Mouse (Mus musculus) liver, adult 2 months (tissue): ENCODE results near the gene Lmx1a. TPM values are rescaled to one million over a fixed set of nuclear protein-coding genes. Genes with fewer than 3 reads are reported as not detected.
A peak's percentile ranks its signal among the peaks of the same experiment; 100 is the strongest.

ENCODE experiments used
- DNase-seq: peaks from one replicate; pipeline ENCODE4 v3.0.0-alpha.2; 2011; ENCODE audit warnings: low read depth, low spot score; ENCODE audit errors: extremely low read depth
- H3K27ac ChIP-seq: fragments of 200-500 bp; replicated peaks from 2 replicates; pipeline ENCODE4 v1.5.1; 2012; ENCODE audit warnings: low read depth, mild to moderate bottlenecking, control low read depth, inconsistent platforms, low read length; ENCODE audit not compliant: insufficient read depth
- H3K27me3 ChIP-seq: fragments of 200-500 bp; 2 replicates; pipeline ENCODE4 v1.6.1; 2012; ENCODE audit warnings: mild to moderate bottlenecking, moderate library complexity, low read length, inconsistent platforms; ENCODE audit not compliant: control insufficient read depth, insufficient read depth
- H3K36me3 ChIP-seq: fragments of 200-500 bp; 2 replicates; pipeline ENCODE4 v1.6.1; 2012; ENCODE audit warnings: low read length, inconsistent platforms; ENCODE audit not compliant: control insufficient read depth, insufficient read depth
- H3K4me1 ChIP-seq: fragments of 200-500 bp; 2 replicates; pipeline ENCODE4 v1.6.1; 2011; ENCODE audit warnings: low read length; ENCODE audit not compliant: control insufficient read depth, insufficient read depth
- H3K4me3 ChIP-seq: fragments of 200-500 bp; 2 replicates; pipeline ENCODE4 v1.5.1; 2011; ENCODE audit warnings: low read depth, mild to moderate bottlenecking, control low read depth, low read length, moderate library complexity; ENCODE audit not compliant: insufficient read depth
- H3K79me2 ChIP-seq: fragments of 200-500 bp; 2 replicates; pipeline ENCODE4 v1.6.1; 2012; ENCODE audit warnings: inconsistent platforms, mild to moderate bottlenecking, low read length, moderate library complexity; ENCODE audit not compliant: control insufficient read depth, insufficient read depth
- H3K9ac ChIP-seq: fragments of 200-500 bp; 2 replicates; pipeline ENCODE4 v1.6.1; 2012; ENCODE audit warnings: low read depth, mild to moderate bottlenecking, control low read depth, inconsistent platforms, low read length
- CTCF ChIP-seq: fragments of 200-500 bp; IDR thresholded peaks from 2 replicates; pipeline ENCODE4 v1.5.1; 2011; ENCODE audit warnings: low read depth, low read length, control low read depth
- POLR2A ChIP-seq: fragments of 200-500 bp; IDR thresholded peaks from 2 replicates; pipeline ENCODE4 v1.6.1; 2011; ENCODE audit warnings: low read length, control low read depth; ENCODE audit not compliant: insufficient read depth; ENCODE audit errors: extremely low read depth
- WGBS: fragments of 180-500 bp; shearing (Covaris S2); methylation state at CpG from one replicate; pipeline ENCODE4 v1.1.7; 2018; 5-methylcytosine and 5-hydroxymethylcytosine counted together
- polyA plus RNA-seq: library from polyadenylated mRNA; depleted of rRNA; stranded (reverse); fragments of >200 nt; gene quantifications from 2 replicates; pipeline ENCODE4 v1.2.3, GENCODE M21; 2012
- total RNA-seq: library from RNA; depleted of rRNA; stranded (reverse); fragments of >200 nt; gene quantifications from 2 replicates; pipeline ENCODE4 v1.2.3, GENCODE M21; 2014

Gene Lmx1a
- total and polyA plus RNA-seq, 2 experiments = not detected

GRCm38 (mm10) chr1:167688001-167688346 is 1.1 kb upstream of the Lmx1a start:
- 4% methylated on average over 8 of the region's 8 CpGs for WGBS
- Histone ChIP-seq H3K4me3 (no peak overlapping the region), H3K79me2 (no peaks in the 10 kb centered on the region), H3K27me3 (peaks cover 33% of the 10 kb centered on the region), H3K27ac (no peak overlapping the region), H3K4me1 (no peaks in the 10 kb centered on the region), H3K36me3 (no peaks in the 10 kb centered on the region), H3K9ac (no peak overlapping the region)
- TF ChIP-seq CTCF = no peak
- TF ChIP-seq POLR2A = no peak
- DNase-seq = no peak

- Histone ChIP-seq H3K27ac (no peak overlapping the region), H3K9ac (no peak overlapping the region), H3K4me3 (peak overlapping the region; percentile 16; the same call in 1 of the 2 replicates), H3K79me2 (no peaks in the 10 kb centered on the region), H3K27me3 (peaks cover 37% of the 10 kb centered on the region), H3K4me1 (no peaks in the 10 kb centered on the region), H3K36me3 (no peaks in the 10 kb centered on the region)
- 2% methylated on average over 98 of the region's 98 CpGs for WGBS
- TF ChIP-seq POLR2A (no peak), CTCF (no peak)
- no peak for DNase-seq
These were observed 448 bp upstream of the Lmx1a start for GRCm38 (mm10) chr1:167688347-167689231.

- Histone ChIP-seq H3K4me1 (no peaks in the 10 kb centered on the region), H3K27me3 (peaks cover 39% of the 10 kb centered on the region), H3K36me3 (no peaks in the 10 kb centered on the region), H3K4me3 (no peak overlapping the region), H3K27ac (no peak overlapping the region), H3K9ac (no peak overlapping the region), H3K79me2 (no peaks in the 10 kb centered on the region)
- TF ChIP-seq POLR2A (no peak), CTCF (no peak)
- no peak for DNase-seq
- WGBS = 4% methylated on average over 36 of the region's 36 CpGs
These were observed 463 bp downstream of the Lmx1a start for GRCm38 (mm10) chr1:167689262-167690137.

GRCm38 (mm10) chr1:167690138-167690710 is 1.2 kb downstream of the Lmx1a start:
- WGBS = 10% methylated on average over 17 of the region's 17 CpGs
- Histone ChIP-seq H3K4me1 (no peaks in the 10 kb centered on the region), H3K27ac (no peak overlapping the region), H3K27me3 (peaks cover 39% of the 10 kb centered on the region), H3K79me2 (no peaks in the 10 kb centered on the region), H3K36me3 (no peaks in the 10 kb centered on the region), H3K4me3 (no peak overlapping the region), H3K9ac (no peak overlapping the region)
- DNase-seq = no peak
- TF ChIP-seq POLR2A = no peak
- TF ChIP-seq CTCF = no peak

- no peaks in the 10 kb centered on the region for H3K36me3 ChIP-seq
- H3K79me2 ChIP-seq = no peaks in the 10 kb centered on the region
- WGBS = 8% methylated on average over 21 of the region's 21 CpGs
- H3K27me3 ChIP-seq = peaks cover 39% of the 10 kb centered on the region
- H3K4me1 ChIP-seq = no peaks in the 10 kb centered on the region
- H3K27ac ChIP-seq = no peak overlapping the region
- DNase-seq = no peak
- no peak overlapping the region for H3K9ac ChIP-seq
- H3K4me3 ChIP-seq = no peak overlapping the region
- TF ChIP-seq POLR2A = no peak
- TF ChIP-seq CTCF = no peak
These were observed 1.9 kb downstream of the Lmx1a start for GRCm38 (mm10) chr1:167690716-167691550.
